Mouse (Mus musculus) limb, embryonic 13.5 days (tissue): Measurements from ENCODE around the gene R3hdm4. TPM values are rescaled to one million over a fixed set of nuclear protein-coding genes. Genes with fewer than 3 reads are reported as not detected.

Experiments used
- microRNA-seq: library from miRNA; unstranded; fragments of <30 nt; microRNA quantifications from one replicate; pipeline ENCODE4, GENCODE M21; 2016
- polyA plus RNA-seq: library from polyadenylated mRNA; unstranded; fragments of >200 nt; fragmentation: Nextera tagmentation; extraction: Ambion mirVana; gene quantifications from 2 replicates; pipeline ENCODE4 v1.2.1, GENCODE M21; 2015

R3hdm4 gene
- polyA plus RNA-seq, 1 experiment from 2014 or later, result 186 TPM

Small RNA genes within 50 kb of the gene (microRNA-seq; reads per million reads assigned to microRNA genes)
- 0.52 reads per million for gene Mir6910

Other genes starting within 250 kb of the R3hdm4 start
- gene Cdc34, start 239.0 kb downstream of the R3hdm4 start, polyA plus RNA-seq, result 116 and 123 TPM in 2 replicates
- gene Gzmm, start 232.2 kb downstream of the R3hdm4 start, polyA plus RNA-seq, result 0.83 and 0.92 TPM in 2 replicates
- gene Bsg, start 216.7 kb downstream of the R3hdm4 start, polyA plus RNA-seq, result 761 and 775 TPM in 2 replicates
- gene Hcn2, start 204.6 kb downstream of the R3hdm4 start, polyA plus RNA-seq, result not detected in 2 replicates
- gene Polrmt, start 174.6 kb downstream of the R3hdm4 start, polyA plus RNA-seq, result 49.4 and 54.9 TPM in 2 replicates
- gene Fgf22, start 166.1 kb downstream of the R3hdm4 start, polyA plus RNA-seq, result 0.34 and 0.47 TPM in 2 replicates
- 93.0 and 95.4 TPM in 2 replicates for gene Rnf126, start 154.3 kb downstream of the R3hdm4 start, polyA plus RNA-seq
- gene Fstl3, start 143.9 kb downstream of the R3hdm4 start, polyA plus RNA-seq, result 7.0 and 7.8 TPM in 2 replicates
- gene Prss57, start 130.2 kb downstream of the R3hdm4 start, polyA plus RNA-seq, result 0.11 TPM in 1 of 2 replicates, not detected in the other
- 101 TPM in 2 replicates for gene Palm, start 127.6 kb downstream of the R3hdm4 start, polyA plus RNA-seq
- 0.90 and 1.4 TPM in 2 replicates for gene Misp, start 100.2 kb downstream of the R3hdm4 start, polyA plus RNA-seq
- gene Ptbp1, start 66.8 kb downstream of the R3hdm4 start, polyA plus RNA-seq, result 347 and 366 TPM in 2 replicates
- 11.1 and 11.3 TPM in 2 replicates for gene Prtn3, start 46.7 kb downstream of the R3hdm4 start, polyA plus RNA-seq
- 138 and 142 TPM in 2 replicates for gene Plppr3, start 46.6 kb downstream of the R3hdm4 start, polyA plus RNA-seq
- gene Elane, start 35.0 kb downstream of the R3hdm4 start, polyA plus RNA-seq, result 0.29 and 0.86 TPM in 2 replicates
- not detected in 2 replicates for gene Cfd, start 30.4 kb downstream of the R3hdm4 start, polyA plus RNA-seq
- 44.9 and 46.8 TPM in 2 replicates for gene Med16, start 12.3 kb downstream of the R3hdm4 start, polyA plus RNA-seq
- gene Gm26602, start 10.4 kb downstream of the R3hdm4 start, polyA plus RNA-seq, result 20.3 TPM in 1 of 2 replicates, not detected in the other
- gene Kiss1r, start 4.2 kb downstream of the R3hdm4 start, polyA plus RNA-seq, result 0.94 and 1.0 TPM in 2 replicates
- 5.5 and 6.2 TPM in 2 replicates for gene Arid3a, start 5.8 kb upstream of the R3hdm4 start, polyA plus RNA-seq
- 105 and 106 TPM in 2 replicates for gene Wdr18, start 38.9 kb upstream of the R3hdm4 start, polyA plus RNA-seq
- 0.41 and 0.73 TPM in 2 replicates for gene Grin3b, start 49.5 kb upstream of the R3hdm4 start, polyA plus RNA-seq
- 16.0 and 19.5 TPM in 2 replicates for gene Tmem259, start 63.1 kb upstream of the R3hdm4 start, polyA plus RNA-seq
- 287 and 299 TPM in 2 replicates for gene Cnn2, start 67.4 kb upstream of the R3hdm4 start, polyA plus RNA-seq
- 1.8 and 1.9 TPM in 2 replicates for gene Abca7, start 75.3 kb upstream of the R3hdm4 start, polyA plus RNA-seq
- 7.3 and 7.6 TPM in 2 replicates for gene Arhgap45, start 95.4 kb upstream of the R3hdm4 start, polyA plus RNA-seq
- gene Polr2e, start 118.6 kb upstream of the R3hdm4 start, polyA plus RNA-seq, result 244 and 254 TPM in 2 replicates
- gene Gpx4, start 126.0 kb upstream of the R3hdm4 start, polyA plus RNA-seq, result 462 and 477 TPM in 2 replicates
- gene Sbno2, start 184.4 kb upstream of the R3hdm4 start, polyA plus RNA-seq, result 13.5 and 15.2 TPM in 2 replicates
- gene Stk11, start 194.6 kb upstream of the R3hdm4 start, polyA plus RNA-seq, result 17.1 and 17.4 TPM in 2 replicates
- gene Atp5d, start 217.4 kb upstream of the R3hdm4 start, polyA plus RNA-seq, result 456 and 475 TPM in 2 replicates
- gene Cbarp, start 219.6 kb upstream of the R3hdm4 start, polyA plus RNA-seq, result 7.4 and 8.1 TPM in 2 replicates
- 22.9 and 23.2 TPM in 2 replicates for gene Midn, start 227.1 kb upstream of the R3hdm4 start, polyA plus RNA-seq
- gene Cirbp, start 244.8 kb upstream of the R3hdm4 start, polyA plus RNA-seq, result 149 and 194 TPM in 2 replicates